Mouse (Mus musculus): ENCODE measurements around the gene Adam12.

GRCm38 (mm10) chr7:134090256-134090655, 141.7 kb downstream of the Adam12 start:
- TF ChIP-seq CTCF (IDR thresholded peaks at IDR 0.05; ENCODE audit: extremely low read depth, insufficient read depth, insufficient read length, insufficient replicate concordance), result no peak
- TF ChIP-seq POLR2A (IDR thresholded peaks at IDR 0.05; ENCODE audit: low read depth, low read length), result no peak

Measured in spleen, adult 2 months (tissue).